Comparison of ENCODE assay signal across 15 mouse cellular contexts in genomic region chr1:172318424-172319035, GRCm38 (mm10). TPM values are rescaled to one million over a fixed set of nuclear protein-coding genes. Genes with fewer than 3 reads are reported as not detected.
DNase-seq lines count a peak whose midpoint lies in the region; ATAC-seq lines count a peak whose summit lies in the region.
"Had no signal": no experiment of that assay in that cellular context is flagged by ENCODE, and none has a peak within 500 bp of the region (broad histone marks: within the 10 kb centered on the region; RNA-seq: fewer than 3 reads in every experiment).

No protein-coding gene starts in this region.

- H3K4me3 ChIP-seq in neural tube, embryonic 11.5 days (ENCODE audit: low read depth, low read length), result no peak overlapping the region
- no peak overlapping the region for H3K4me3 ChIP-seq in forebrain, embryonic 11.5 days (ENCODE audit: low read depth, low read length)
- H3K4me3 ChIP-seq in midbrain, embryonic 16.5 days (ENCODE audit: low read depth, low read length), result no peak overlapping the region
- H3K4me3 ChIP-seq: liver, embryonic 15.5 days had no signal

- H3K9ac ChIP-seq in neural tube, embryonic 11.5 days (ENCODE audit: low read length), result no peak overlapping the region
- H3K9ac ChIP-seq in forebrain, embryonic 11.5 days (ENCODE audit: low read length), result peak overlapping the region; percentile 27; the same call in 1 of the 2 replicates
- H3K9ac ChIP-seq in midbrain, embryonic 16.5 days (ENCODE audit: low read depth, low read length), result no peak overlapping the region
- H3K9ac ChIP-seq: liver, embryonic 15.5 days had no signal

- H3K4me1 ChIP-seq in neural tube, embryonic 11.5 days (ENCODE audit: control insufficient read depth, insufficient read depth, low read length), result peaks cover 38% of the 10 kb centered on the region
- H3K4me1 ChIP-seq in forebrain, embryonic 11.5 days (replicated peaks; ENCODE audit: control insufficient read depth, insufficient read depth, low read length), result peaks cover 12% of the 10 kb centered on the region; the same call in 1 of the 2 replicates
- H3K4me1 ChIP-seq in midbrain, embryonic 16.5 days (ENCODE audit: control insufficient read depth, insufficient read depth, low read length), result peaks cover 8% of the 10 kb centered on the region

- H3K27ac ChIP-seq in neural tube, embryonic 11.5 days (ENCODE audit: low read depth, low read length), result peak overlapping the region; percentile 34; the same call in 1 of the 2 replicates
- H3K27ac ChIP-seq in forebrain, embryonic 11.5 days (ENCODE audit: low read depth, low read length), result 0 out of 2 replicates have a peak overlapping the region, but pooled peaks have one; percentile 33
- H3K27ac ChIP-seq in midbrain, embryonic 16.5 days (ENCODE audit: low read length), result no peak overlapping the region
- H3K27ac ChIP-seq: liver, embryonic 15.5 days had no signal

- peaks cover 6% of the 10 kb centered on the region; the same call in 1 of the 2 replicates for H3K36me3 ChIP-seq in neural tube, embryonic 11.5 days (ENCODE audit: control insufficient read depth, insufficient read depth, low read length)
- H3K36me3 ChIP-seq in forebrain, embryonic 11.5 days (ENCODE audit: control insufficient read depth, insufficient read depth, low read length), result peaks cover 4% of the 10 kb centered on the region; the same call in 1 of the 2 replicates
- no peaks in the 10 kb centered on the region; the same call in 1 of the 2 replicates for H3K36me3 ChIP-seq in midbrain, embryonic 16.5 days (ENCODE audit: control insufficient read depth, insufficient read depth, low read length)

- 81% methylated on average over 19 of the region's 19 CpGs for whole genome bisulfite sequencing in neural tube, embryonic 11.5 days
- 80% methylated on average over 19 of the region's 19 CpGs for WGBS in forebrain, embryonic 11.5 days
- 83% methylated on average over 19 of the region's 19 CpGs for WGBS in midbrain, embryonic 16.5 days

- H3K4me2 ChIP-seq in neural tube, embryonic 11.5 days (ENCODE audit: low read depth), result no peak overlapping the region
- H3K4me2 ChIP-seq in forebrain, embryonic 11.5 days (ENCODE audit: low read depth, low read length, severe bottlenecking), result no peak overlapping the region
- no peak overlapping the region for H3K4me2 ChIP-seq in midbrain, embryonic 16.5 days (ENCODE audit: low read length)
- H3K4me2 ChIP-seq: liver, embryonic 15.5 days had no signal

- no peaks in the 10 kb centered on the region for H3K27me3 ChIP-seq in neural tube, embryonic 11.5 days (ENCODE audit: control insufficient read depth, insufficient read depth, low read length)
- H3K27me3 ChIP-seq in forebrain, embryonic 11.5 days (ENCODE audit: control insufficient read depth, insufficient read depth, low read length), result no peaks in the 10 kb centered on the region
- H3K27me3 ChIP-seq in midbrain, embryonic 16.5 days (ENCODE audit: control insufficient read depth, insufficient read depth, low read depth, low read length), result no peaks in the 10 kb centered on the region
- H3K27me3 ChIP-seq: liver, embryonic 15.5 days; Patski had no signal

- peak; percentile 2; the same call in 1 of the 2 replicates for ATAC-seq in frontal cortex, adult (ENCODE audit: low TSS enrichment)
- no peak for ATAC-seq in neural tube, embryonic 11.5 days (ENCODE audit: insufficient read depth, low FRiP score, low TSS enrichment)
- no peak for ATAC-seq in forebrain, embryonic 11.5 days (replicated peaks; ENCODE audit: low FRiP score)
- peak; percentile 23; the same call in 1 of the 2 replicates for ATAC-seq in midbrain, embryonic 16.5 days
- ATAC-seq: Patski had no signal

- DNase-seq in frontal cortex, postnatal 25 days (ENCODE audit: low spot score in 2 of 2), result no peak
- DNase-seq in neural tube, embryonic 11.5 days (ENCODE audit: low spot score), result no peak
- DNase-seq in neural tube, embryonic 10.5 days (ENCODE audit: extremely low spot score, low spot score), result no peak
- DNase-seq in forebrain, embryonic 11.5 days (ENCODE audit: low spot score), result no peak
- DNase-seq in layer of hippocampus, postnatal 25 days (ENCODE audit: extremely low spot score in 1 of 2, low spot score in 1 of 2), result no peak
- DNase-seq in urinary bladder, postnatal 25 days (ENCODE audit: low spot score), result no peak
- DNase-seq: adrenal gland, postnatal 10 days; heart, adult 18-20 months; heart, postnatal 36 days; kidney, postnatal 10 days; thymus, postnatal 25 days had no signal

- no peaks in the 10 kb centered on the region for H3K9me3 ChIP-seq in neural tube, embryonic 11.5 days (ENCODE audit: control insufficient read depth, low read length)
- H3K9me3 ChIP-seq in forebrain, embryonic 11.5 days (ENCODE audit: control insufficient read depth, low read length), result no peaks in the 10 kb centered on the region
- no peaks in the 10 kb centered on the region for H3K9me3 ChIP-seq in midbrain, embryonic 16.5 days (replicated peaks; ENCODE audit: control insufficient read depth, low read length, poor library complexity, severe bottlenecking)
- H3K9me3 ChIP-seq: liver, embryonic 15.5 days had no signal

RNA-seq across cellular contexts. Expression of gene Kcnj9, which starts 10.6 kb away (rescaled TPM):
- polyA plus RNA-seq in neural tube, embryonic 11.5 days (2014; fragmentation: Nextera tagmentation; extraction: Ambion mirVana), result 0.30 and 0.84 TPM in 2 replicates
- 0.68 and 0.89 TPM in 2 replicates for polyA plus RNA-seq in forebrain, embryonic 11.5 days (2014; fragmentation: Nextera tagmentation; extraction: Ambion mirVana)
- polyA plus RNA-seq in midbrain, embryonic 16.5 days (2015; fragmentation: Nextera tagmentation; extraction: Ambion mirVana), result 7.7 and 7.8 TPM in 2 replicates
- total RNA-seq in layer of hippocampus, postnatal 25 days (2021), result 10 to 100 TPM; 59.0 to 68.9 TPM
- total RNA-seq: heart, adult 18-20 months; heart, postnatal 36 days had no signal
- polyA plus RNA-seq: liver, embryonic 15.5 days had no signal

RNA-seq across cellular contexts. Expression of gene Atp1a2, which starts 20.7 kb away (rescaled TPM):
- 1.3 and 1.6 TPM in 2 replicates for polyA plus RNA-seq in neural tube, embryonic 11.5 days (2014; fragmentation: Nextera tagmentation; extraction: Ambion mirVana)
- 1.5 and 2.1 TPM in 2 replicates for polyA plus RNA-seq in forebrain, embryonic 11.5 days (2014; fragmentation: Nextera tagmentation; extraction: Ambion mirVana)
- polyA plus RNA-seq in midbrain, embryonic 16.5 days (2015; fragmentation: Nextera tagmentation; extraction: Ambion mirVana), result 53.2 and 69.0 TPM in 2 replicates
- 100 to 1,000 TPM; 592 to 599 TPM for total RNA-seq in layer of hippocampus, postnatal 25 days (2021)

RNA-seq across cellular contexts. Expression of gene Kcnj10, which starts 22.5 kb away (rescaled TPM):
- polyA plus RNA-seq in neural tube, embryonic 11.5 days (2014; fragmentation: Nextera tagmentation; extraction: Ambion mirVana), result 0.85 and 0.93 TPM in 2 replicates
- 0.69 and 0.73 TPM in 2 replicates for polyA plus RNA-seq in forebrain, embryonic 11.5 days (2014; fragmentation: Nextera tagmentation; extraction: Ambion mirVana)
- 1.5 and 2.5 TPM in 2 replicates for polyA plus RNA-seq in midbrain, embryonic 16.5 days (2015; fragmentation: Nextera tagmentation; extraction: Ambion mirVana)
- total RNA-seq in layer of hippocampus, postnatal 25 days (2021), result 10 to 100 TPM; 84.0 to 88.1 TPM

RNA-seq across cellular contexts. Expression of gene Igsf8, which starts 57.1 kb away (rescaled TPM):
- polyA plus RNA-seq in neural tube, embryonic 11.5 days (2014; fragmentation: Nextera tagmentation; extraction: Ambion mirVana), result 121 and 142 TPM in 2 replicates
- polyA plus RNA-seq in forebrain, embryonic 11.5 days (2014; fragmentation: Nextera tagmentation; extraction: Ambion mirVana), result 104 and 122 TPM in 2 replicates
- polyA plus RNA-seq in midbrain, embryonic 16.5 days (2015; fragmentation: Nextera tagmentation; extraction: Ambion mirVana), result 63.9 and 64.0 TPM in 2 replicates
- total RNA-seq in layer of hippocampus, postnatal 25 days (2021), result 100 to 1,000 TPM; 253 to 278 TPM

RNA-seq across cellular contexts. Expression of gene Pigm, which starts 57.8 kb away (rescaled TPM):
- polyA plus RNA-seq in neural tube, embryonic 11.5 days (2014; fragmentation: Nextera tagmentation; extraction: Ambion mirVana), result 14.2 and 15.1 TPM in 2 replicates
- 13.7 and 14.8 TPM in 2 replicates for polyA plus RNA-seq in forebrain, embryonic 11.5 days (2014; fragmentation: Nextera tagmentation; extraction: Ambion mirVana)
- polyA plus RNA-seq in midbrain, embryonic 16.5 days (2015; fragmentation: Nextera tagmentation; extraction: Ambion mirVana), result 3.4 and 3.5 TPM in 2 replicates
- 1 to 10 TPM; 8.6 to 8.9 TPM for total RNA-seq in layer of hippocampus, postnatal 25 days (2021)

Comparison
In these comparisons a context has a peak if more than half of its experiments do, and no peak if none do; other contexts are left out.
1. ATAC-seq: peak in frontal cortex, adult (single experiment) and midbrain, embryonic 16.5 days (single experiment); none in neural tube, embryonic 11.5 days (single experiment) and forebrain, embryonic 11.5 days (single experiment).
2. RNA of gene Atp1a2, which starts 20.7 kb away (polyA plus RNA-seq): 53.2 to 69.0 TPM in midbrain, embryonic 16.5 days; 1.5 to 2.1 TPM in forebrain, embryonic 11.5 days and 1.3 to 1.6 TPM in neural tube, embryonic 11.5 days; every median in the first group is over 10 times any median in the second.